Mouse (Mus musculus) stomach, embryonic 15.5 days (tissue): ENCODE measurements around the gene Eipr1. TPM values are rescaled to one million over a fixed set of nuclear protein-coding genes. Genes with fewer than 3 reads are reported as not detected.
"Not testable (repeated sequence)": the region's sequence is repeated elsewhere in the genome, so short reads cannot be mapped to it uniquely, and the experiment has no call there.

Source experiments
- ATAC-seq: fragments of 200-750 bp; cut with Nextera tagmentation; 2 replicates; pipeline ENCODE4 v1.8.0; 2017; ENCODE audit warnings: low read depth, moderate number of reproducible peaks, moderate TSS enrichment; ENCODE audit not compliant: insufficient read depth, low FRiP score
- H3K27ac ChIP-seq: fragments of 300-500 bp; sonication (generic); 2 replicates; pipeline ENCODE4 v1.5.1; 2015; ENCODE audit warnings: mild to moderate bottlenecking, inconsistent platforms
- H3K27me3 ChIP-seq: fragments of 300-500 bp; sonication (generic); replicated peaks from 2 replicates; pipeline ENCODE4 v1.6.1; 2015; ENCODE audit warnings: inconsistent platforms
- H3K36me3 ChIP-seq: fragments of 300-500 bp; sonication (generic); 2 replicates; pipeline ENCODE4 v1.6.1; 2015; ENCODE audit warnings: inconsistent platforms
- H3K4me1 ChIP-seq: fragments of 300-500 bp; sonication (generic); 2 replicates; pipeline ENCODE4 v1.6.1; 2015; ENCODE audit warnings: inconsistent platforms
- H3K4me2 ChIP-seq: fragments of 300-500 bp; sonication (generic); 2 replicates; pipeline ENCODE4 v1.6.1; 2015; ENCODE audit warnings: mild to moderate bottlenecking, inconsistent platforms
- H3K4me3 ChIP-seq: fragments of 300-500 bp; sonication (generic); replicated peaks from 2 replicates; pipeline ENCODE4 v1.5.1; 2015; ENCODE audit warnings: inconsistent platforms
- H3K9ac ChIP-seq: fragments of 300-500 bp; sonication (generic); 2 replicates; pipeline ENCODE4 v1.6.1; 2015; ENCODE audit warnings: inconsistent platforms
- H3K9me3 ChIP-seq: fragments of 300-500 bp; sonication (generic); 2 replicates; pipeline ENCODE4 v1.6.1; 2016; ENCODE audit warnings: inconsistent platforms
- WGBS: fragments of 180-500 bp; shearing (Covaris S2); methylation state at CpG from one replicate; pipeline ENCODE4 v1.1.7; 2015; 5-methylcytosine and 5-hydroxymethylcytosine counted together
- polyA plus RNA-seq: library from polyadenylated mRNA; unstranded; fragments of >200 nt; fragmentation: Nextera tagmentation; extraction: Ambion mirVana; gene quantifications from 2 replicates; pipeline ENCODE4 v1.2.1, GENCODE M21; 2015

Gene Eipr1
- polyA plus RNA-seq, 1 experiment from 2014 or later, result 29.7 TPM

DNA sequence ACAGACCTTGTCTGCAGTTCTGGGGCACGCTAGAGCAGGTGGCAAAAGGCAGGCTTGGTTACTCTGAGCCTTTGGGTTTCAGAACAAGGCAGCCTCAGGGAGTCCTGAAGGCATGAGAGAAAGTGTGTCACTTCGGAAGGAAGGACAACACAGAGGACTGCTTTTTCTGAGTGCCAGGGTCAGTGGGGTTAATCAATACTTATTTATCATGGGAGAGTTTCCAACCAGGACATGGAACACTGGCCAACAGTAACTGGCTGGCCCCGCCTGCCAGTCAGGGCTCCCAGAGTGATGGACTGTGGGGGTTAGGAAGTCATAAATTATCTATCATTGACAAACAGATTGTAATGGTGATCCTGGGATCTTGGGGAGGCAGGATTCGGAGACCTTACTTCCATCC, 148.7 kb downstream of the Eipr1 start:
- Histone ChIP-seq H3K4me3 (no peak overlapping the region), H3K27ac (no peak overlapping the region), H3K4me2 (no peak overlapping the region), H3K27me3 (no peaks in the 10 kb centered on the region), H3K36me3 (no peaks in the 10 kb centered on the region), H3K4me1 (no peaks in the 10 kb centered on the region), H3K9ac (no peak overlapping the region), H3K9me3 (no peaks in the 10 kb centered on the region)
- 60% methylated on average over 4 of the region's 4 CpGs for WGBS
- ATAC-seq, result no peak

DNA sequence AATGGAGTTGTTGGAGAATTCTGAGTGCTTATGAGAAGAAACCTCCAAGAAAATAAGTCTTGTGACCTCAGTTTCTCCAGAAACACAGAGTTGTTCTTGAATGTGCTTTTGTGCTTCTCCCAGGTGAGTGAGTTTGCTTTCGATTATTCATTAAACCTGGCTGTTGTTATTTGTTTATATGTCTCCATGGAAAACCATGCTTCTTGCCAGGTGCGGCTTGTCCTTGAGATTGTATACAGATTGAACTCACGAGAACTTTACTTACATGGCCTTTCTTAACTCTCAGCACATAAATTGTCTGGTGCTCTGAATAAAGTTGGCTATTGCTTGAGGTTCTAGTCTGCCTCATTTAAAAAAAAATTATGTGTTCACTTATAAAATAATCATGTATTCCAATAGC, 150.5 kb downstream of the Eipr1 start:
- 55% methylated on average over 3 of the region's 3 CpGs for WGBS
- no peak overlapping the region for H3K4me2 ChIP-seq
- no peak overlapping the region for H3K27ac ChIP-seq
- no peak for ATAC-seq
- H3K4me1 ChIP-seq, result no peaks in the 10 kb centered on the region
- H3K9me3 ChIP-seq, result no peaks in the 10 kb centered on the region
- H3K9ac ChIP-seq, result no peak overlapping the region
- no peaks in the 10 kb centered on the region for H3K27me3 ChIP-seq
- H3K4me3 ChIP-seq, result no peak overlapping the region
- no peaks in the 10 kb centered on the region for H3K36me3 ChIP-seq

DNA sequence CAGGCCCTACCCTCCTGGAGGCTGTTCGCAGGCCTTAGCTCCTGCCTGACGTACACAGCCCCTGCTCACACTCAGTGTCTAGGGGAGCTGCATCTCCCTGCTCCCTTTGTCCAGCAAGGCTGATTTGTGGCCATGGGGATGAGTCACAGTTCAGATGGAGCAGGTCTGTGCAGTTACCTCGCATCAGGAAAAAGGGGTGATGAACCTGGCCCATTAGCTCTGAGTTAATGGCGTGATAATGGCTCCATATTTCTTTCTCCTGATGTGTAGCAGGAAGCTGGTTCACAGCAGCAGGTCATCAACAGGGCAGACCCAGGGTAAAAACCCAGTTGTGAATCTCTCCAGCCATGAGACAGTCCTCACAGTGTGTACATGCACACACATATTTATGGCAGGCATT, 151.5 kb downstream of the Eipr1 start:
- H3K9me3 ChIP-seq, result no peaks in the 10 kb centered on the region
- no peak overlapping the region for H3K9ac ChIP-seq
- H3K4me2 ChIP-seq, result no peak overlapping the region
- no peak overlapping the region for H3K4me3 ChIP-seq
- H3K27me3 ChIP-seq, result no peaks in the 10 kb centered on the region
- no peak for ATAC-seq
- 59% methylated on average over 4 of the region's 4 CpGs for WGBS
- H3K4me1 ChIP-seq, result peaks cover 5% of the 10 kb centered on the region
- no peaks in the 10 kb centered on the region for H3K36me3 ChIP-seq
- no peak overlapping the region for H3K27ac ChIP-seq

DNA sequence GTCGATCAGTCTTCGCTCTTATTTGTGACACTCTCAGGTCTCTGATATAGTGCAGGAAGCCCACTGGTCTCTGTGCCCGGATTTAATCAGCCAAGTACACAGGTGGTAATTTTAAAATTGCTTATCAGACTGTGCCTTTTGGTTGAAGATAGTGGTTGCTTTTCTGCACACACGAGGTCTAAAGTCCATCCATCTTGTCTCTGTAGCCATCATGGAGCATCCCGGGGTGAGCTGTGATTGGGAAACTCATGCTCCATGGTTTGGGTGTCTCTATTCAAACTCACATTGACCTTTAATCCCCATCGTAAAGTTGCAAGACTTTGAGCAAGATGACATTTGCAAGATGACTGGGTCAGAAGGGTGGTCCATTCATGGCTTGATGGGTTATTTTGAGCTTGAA, 153.9 kb downstream of the Eipr1 start:
- WGBS, result 76% methylated on average over 6 of the region's 6 CpGs

DNA sequence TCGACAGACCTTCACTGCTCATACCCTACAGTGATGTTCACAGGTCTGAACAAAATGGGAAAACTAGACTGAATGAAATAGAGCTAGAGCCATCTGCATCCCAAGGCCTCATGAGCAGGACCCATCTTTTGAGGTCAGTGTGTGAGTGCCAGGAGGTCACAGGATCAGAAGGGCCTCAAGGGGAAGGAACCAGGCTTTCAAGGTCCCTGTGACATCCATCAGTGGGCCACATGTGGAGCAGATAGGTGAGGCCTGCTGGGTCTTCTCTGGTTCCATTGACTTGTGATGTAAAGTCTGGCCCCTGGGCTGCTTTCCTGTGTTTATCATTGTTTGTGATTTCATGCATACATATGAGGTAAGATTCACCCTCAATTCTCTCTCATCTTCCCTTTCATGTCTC, 154.4 kb downstream of the Eipr1 start:
- Histone ChIP-seq H3K4me2 (no peak overlapping the region), H3K36me3 (no peaks in the 10 kb centered on the region), H3K9ac (no peak overlapping the region), H3K27ac (no peak overlapping the region), H3K4me1 (peaks cover 5% of the 10 kb centered on the region), H3K27me3 (no peaks in the 10 kb centered on the region), H3K9me3 (no peaks in the 10 kb centered on the region), H3K4me3 (no peak overlapping the region)
- ATAC-seq, result no peak
- WGBS, result 88% methylated on average over 1 of the region's 1 CpGs

More for the DNA sequence above, 153.9 kb downstream of the Eipr1 start:
- peaks cover 5% of the 10 kb centered on the region for H3K4me1 ChIP-seq
- H3K27me3 ChIP-seq, result no peaks in the 10 kb centered on the region
- ATAC-seq, result no peak
- H3K4me2 ChIP-seq, result no peak overlapping the region
- H3K27ac ChIP-seq, result no peak overlapping the region
- no peak overlapping the region for H3K9ac ChIP-seq
- no peaks in the 10 kb centered on the region for H3K36me3 ChIP-seq
- H3K9me3 ChIP-seq, result no peaks in the 10 kb centered on the region
- H3K4me3 ChIP-seq, result no peak overlapping the region

DNA sequence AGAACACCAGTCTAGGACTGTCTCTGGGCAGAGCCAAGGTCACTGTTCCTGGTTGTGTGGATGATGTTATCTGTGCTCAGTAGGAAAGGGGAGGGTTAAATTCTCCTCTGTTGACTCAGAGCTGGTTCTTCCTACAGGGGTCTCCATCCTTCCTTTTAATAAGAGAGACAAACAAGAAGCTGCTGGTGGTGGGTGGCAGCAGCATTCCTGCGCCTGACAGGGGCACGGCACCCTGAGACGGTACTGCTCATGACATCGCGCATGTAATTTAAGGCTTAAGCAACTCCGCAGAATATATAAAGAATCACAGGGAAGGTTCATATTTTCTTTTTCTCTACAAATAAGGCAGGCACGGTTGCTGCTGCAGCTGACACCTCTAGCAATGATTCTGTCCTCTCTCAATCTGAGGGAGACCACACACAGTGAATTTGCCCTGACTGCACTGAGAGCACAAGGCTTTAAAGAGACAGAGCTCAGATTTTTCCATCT, 155.2 kb downstream of the Eipr1 start:
- H3K4me2 ChIP-seq, result peak overlapping the region; percentile 14; the same call in 1 of the 2 replicates
- H3K4me1 ChIP-seq, result peaks cover 5% of the 10 kb centered on the region
- H3K27me3 ChIP-seq, result no peaks in the 10 kb centered on the region
- no peak overlapping the region for H3K4me3 ChIP-seq
- 15% methylated on average over 7 of the region's 7 CpGs for WGBS
- H3K9me3 ChIP-seq, result no peaks in the 10 kb centered on the region
- no peak; the same call in 1 of the 2 replicates for ATAC-seq
- no peak overlapping the region for H3K27ac ChIP-seq
- H3K36me3 ChIP-seq, result no peaks in the 10 kb centered on the region
- no peak overlapping the region for H3K9ac ChIP-seq

DNA sequence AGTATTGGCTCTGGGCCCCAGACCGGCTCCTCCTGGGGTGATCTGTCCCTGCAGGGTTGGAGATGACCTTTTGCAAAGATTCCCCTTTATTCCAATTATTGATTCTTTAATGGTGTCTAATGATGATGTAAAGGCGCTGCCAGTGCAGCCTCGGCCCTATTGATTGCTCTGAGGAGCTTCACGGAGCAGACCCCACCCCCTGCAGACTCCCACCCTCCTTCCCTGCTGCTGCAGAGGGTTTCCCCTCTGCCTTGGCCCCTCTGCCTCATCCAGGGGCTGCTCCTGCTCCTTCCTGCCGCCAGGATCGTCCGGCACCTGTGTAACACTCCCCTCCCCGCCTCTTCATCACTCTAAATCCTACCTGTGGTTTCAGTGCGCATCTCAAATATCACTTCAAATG, 156.2 kb downstream of the Eipr1 start:
- H3K27ac ChIP-seq, result no peak overlapping the region
- no peak overlapping the region for H3K4me3 ChIP-seq
- H3K27me3 ChIP-seq, result no peaks in the 10 kb centered on the region
- no peak overlapping the region for H3K9ac ChIP-seq
- H3K36me3 ChIP-seq, result no peaks in the 10 kb centered on the region
- no peak overlapping the region for H3K4me2 ChIP-seq
- H3K9me3 ChIP-seq, result no peaks in the 10 kb centered on the region
- H3K4me1 ChIP-seq, result peaks cover 5% of the 10 kb centered on the region
- WGBS, result 28% methylated on average over 9 of the region's 9 CpGs
- no peak for ATAC-seq

DNA sequence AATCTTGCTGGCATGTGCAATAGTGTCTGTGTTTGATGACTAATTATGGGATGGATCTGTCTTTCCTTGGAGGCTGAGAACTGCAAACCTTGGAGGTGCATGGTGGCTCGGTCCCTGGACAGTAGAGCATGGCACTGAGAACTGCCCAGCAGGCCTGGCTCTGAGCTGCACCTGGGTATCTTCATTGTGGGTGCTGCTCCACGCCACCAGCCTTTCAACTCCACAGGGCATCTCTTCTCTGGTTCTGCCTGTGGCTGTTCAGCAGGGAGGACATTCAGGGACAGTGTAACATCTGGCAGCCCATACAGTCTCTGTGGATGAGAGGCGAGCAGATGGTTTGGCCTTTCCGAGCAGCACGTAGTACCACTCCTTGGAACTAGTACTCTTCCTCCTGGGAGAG, 158.2 kb downstream of the Eipr1 start:
- ATAC-seq, result no peak
- Histone ChIP-seq H3K4me3 (no peak overlapping the region), H3K4me1 (peaks cover 5% of the 10 kb centered on the region), H3K9me3 (no peaks in the 10 kb centered on the region), H3K9ac (no peak overlapping the region), H3K4me2 (no peak overlapping the region), H3K27me3 (no peaks in the 10 kb centered on the region), H3K36me3 (no peaks in the 10 kb centered on the region), H3K27ac (no peak overlapping the region)
- WGBS, result 90% methylated on average over 5 of the region's 5 CpGs

DNA sequence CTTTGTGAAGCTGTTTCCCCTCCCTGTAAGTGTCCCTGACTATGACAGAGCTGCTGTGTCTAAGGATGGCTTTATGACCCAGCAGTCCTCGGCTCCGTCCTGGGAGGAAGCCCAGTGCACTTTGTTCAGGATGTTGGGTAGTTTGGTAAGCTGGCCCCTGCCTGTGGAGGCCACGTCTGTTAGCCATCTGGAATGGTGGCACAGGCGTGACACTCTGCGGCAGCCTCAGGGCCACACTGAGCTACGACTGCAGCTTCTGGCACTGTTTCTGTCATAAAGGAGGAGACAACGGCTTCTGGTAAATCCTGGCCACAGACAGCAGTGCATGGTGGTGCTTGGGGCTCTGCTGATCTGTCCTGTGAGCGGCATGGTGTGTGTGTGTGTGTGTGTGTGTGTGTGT, 159.0 kb downstream of the Eipr1 start:
- no peak for ATAC-seq
- H3K27me3 ChIP-seq, result no peaks in the 10 kb centered on the region
- H3K27ac ChIP-seq, result no peak overlapping the region

DNA sequence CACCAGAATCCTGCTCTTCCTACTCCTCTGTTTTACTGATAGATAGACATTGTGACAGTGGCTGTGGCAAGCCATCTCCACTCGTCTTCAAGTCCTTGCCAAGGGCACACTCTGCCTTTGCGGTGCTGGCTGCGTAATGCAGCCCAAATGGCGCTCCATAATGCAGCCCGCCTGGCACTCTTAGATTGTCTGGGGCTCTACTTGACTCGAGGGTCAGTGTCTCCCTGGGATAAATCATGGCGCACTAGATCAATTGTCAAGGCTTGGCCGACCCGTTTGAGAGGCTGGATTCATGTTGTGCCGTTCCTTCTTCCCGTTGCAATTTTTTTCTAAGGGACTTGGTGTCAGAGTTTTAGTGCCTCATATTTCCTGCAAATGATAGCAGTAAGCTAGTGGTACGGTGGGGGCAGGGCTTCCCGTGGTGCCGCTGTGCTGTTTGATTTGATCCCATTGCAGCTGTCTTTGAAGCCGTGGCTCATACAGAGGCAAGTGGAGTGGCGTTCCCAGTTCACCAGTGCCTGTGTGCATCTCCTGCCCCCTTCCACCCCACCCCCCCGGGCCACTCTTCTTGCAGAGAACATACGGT, 160.8 kb downstream of the Eipr1 start:
- no peak overlapping the region for H3K4me2 ChIP-seq
- H3K4me3 ChIP-seq, result no peak overlapping the region
- peaks cover 5% of the 10 kb centered on the region for H3K4me1 ChIP-seq
- no peak for ATAC-seq
- H3K27ac ChIP-seq, result no peak overlapping the region
- H3K27me3 ChIP-seq, result no peaks in the 10 kb centered on the region
- H3K9me3 ChIP-seq, result no peaks in the 10 kb centered on the region
- no peaks in the 10 kb centered on the region for H3K36me3 ChIP-seq
- WGBS, result 51% methylated on average over 18 of the region's 18 CpGs
- H3K9ac ChIP-seq, result no peak overlapping the region

More for the DNA sequence above, 159.0 kb downstream of the Eipr1 start:
- Histone ChIP-seq H3K4me1 (peaks cover 5% of the 10 kb centered on the region), H3K36me3 (no peaks in the 10 kb centered on the region), H3K4me2 (no peak overlapping the region), H3K9ac (no peak overlapping the region), H3K9me3 (no peaks in the 10 kb centered on the region), H3K4me3 (no peak overlapping the region)
- 56% methylated on average over 8 of the region's 8 CpGs for WGBS

DNA sequence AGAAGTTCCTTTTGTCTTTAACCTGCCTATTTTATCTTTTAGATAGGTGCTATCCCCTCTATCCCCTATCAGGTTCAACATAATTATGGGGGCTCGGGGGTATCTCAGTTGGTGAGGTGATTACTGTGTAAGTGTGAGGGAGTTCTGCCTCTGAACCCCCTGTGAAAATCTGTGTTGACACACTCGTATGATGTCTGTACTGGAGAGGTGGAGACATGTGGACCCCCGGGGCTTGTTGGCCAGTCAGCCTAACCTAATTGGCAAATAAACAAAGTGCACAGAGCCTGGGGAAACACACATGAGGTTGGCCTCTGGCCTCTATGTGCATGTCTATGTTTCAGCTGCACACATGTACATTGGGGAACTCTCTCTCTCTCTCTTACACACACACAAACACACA, 161.5 kb downstream of the Eipr1 start:
- 62% methylated on average over 3 of the region's 3 CpGs for WGBS
- no peak overlapping the region for H3K4me3 ChIP-seq
- H3K27me3 ChIP-seq, result no peaks in the 10 kb centered on the region
- no peaks in the 10 kb centered on the region for H3K4me1 ChIP-seq
- no peaks in the 10 kb centered on the region for H3K36me3 ChIP-seq
- ATAC-seq, result no peak
- H3K27ac ChIP-seq, result no peak overlapping the region
- no peaks in the 10 kb centered on the region for H3K9me3 ChIP-seq
- no peak overlapping the region for H3K4me2 ChIP-seq
- no peak overlapping the region for H3K9ac ChIP-seq

DNA sequence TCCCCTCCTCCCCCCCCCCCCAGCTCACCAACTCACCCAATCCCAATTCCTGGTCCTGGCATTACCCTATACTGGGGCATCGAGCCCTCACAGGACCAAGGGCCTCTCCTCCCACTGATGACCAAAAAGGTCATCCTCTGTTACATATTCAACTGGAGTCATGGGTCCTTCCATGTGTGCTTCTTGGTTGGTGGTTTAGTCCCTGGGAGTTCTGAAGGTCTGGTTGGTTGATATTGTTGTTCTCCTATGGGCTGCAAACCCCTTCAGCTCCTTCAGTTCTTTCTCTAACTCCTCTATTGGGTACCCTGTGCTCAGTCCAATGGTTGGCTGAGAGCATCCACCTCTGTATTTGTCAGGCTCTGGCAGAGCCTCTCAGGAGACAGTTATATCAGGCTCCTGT, 162.5 kb downstream of the Eipr1 start:
- not testable (repeated sequence) for H3K27ac ChIP-seq, H3K4me2 ChIP-seq, H3K4me1 ChIP-seq, H3K9ac ChIP-seq, H3K9me3 ChIP-seq, H3K36me3 ChIP-seq, H3K27me3 ChIP-seq, ATAC-seq, H3K4me3 ChIP-seq
- 87% methylated on average over 1 of the region's 1 CpGs for WGBS
